Mouse (Mus musculus) hindbrain, embryonic 12.5 days (tissue): ENCODE data around the gene Hecw2. TPM values are rescaled to one million over a fixed set of nuclear protein-coding genes. Genes with fewer than 3 reads are reported as not detected.

ENCODE experiments used
- ATAC-seq: fragments of 200-750 bp; cut with Nextera tagmentation; 2 replicates; pipeline ENCODE4 v1.8.0; 2017; ENCODE audit warnings: moderate TSS enrichment; ENCODE audit not compliant: low FRiP score
- H3K27ac ChIP-seq: fragments of 300-500 bp; sonication (generic); 2 replicates; pipeline ENCODE4 v1.5.1; 2016; ENCODE audit warnings: mild to moderate bottlenecking
- H3K27me3 ChIP-seq: fragments of 300-500 bp; sonication (generic); 2 replicates; pipeline ENCODE4 v1.6.1; 2016; ENCODE audit warnings: mild to moderate bottlenecking
- H3K36me3 ChIP-seq: fragments of 300-500 bp; sonication (generic); 2 replicates; pipeline ENCODE4 v1.6.1; 2016; ENCODE audit warnings: mild to moderate bottlenecking
- H3K4me1 ChIP-seq: fragments of 300-500 bp; sonication (generic); 2 replicates; pipeline ENCODE4 v1.6.1; 2016
- H3K4me2 ChIP-seq: fragments of 300-500 bp; sonication (generic); replicated peaks from 2 replicates; pipeline ENCODE4 v1.6.1; 2016; ENCODE audit warnings: mild to moderate bottlenecking
- H3K4me3 ChIP-seq: fragments of 300-500 bp; sonication (generic); 2 replicates; pipeline ENCODE4 v1.5.1; 2016; ENCODE audit warnings: mild to moderate bottlenecking
- H3K9ac ChIP-seq: fragments of 300-500 bp; sonication (generic); 2 replicates; pipeline ENCODE4 v1.6.1; 2016; ENCODE audit warnings: mild to moderate bottlenecking, moderate library complexity
- H3K9me3 ChIP-seq: fragments of 300-500 bp; sonication (generic); replicated peaks from 2 replicates; pipeline ENCODE4 v1.6.1; 2016; ENCODE audit warnings: mild to moderate bottlenecking
- WGBS: fragments of 180-500 bp; shearing (Covaris S2); methylation state at CpG from one replicate; pipeline ENCODE4 v1.1.7; 2016; 5-methylcytosine and 5-hydroxymethylcytosine counted together
- microRNA-seq: library from miRNA; unstranded; fragments of <30 nt; microRNA quantifications from one replicate; pipeline ENCODE4, GENCODE M21; 2017
- polyA plus RNA-seq: library from polyadenylated mRNA; unstranded; fragments of >200 nt; fragmentation: Nextera tagmentation; extraction: Ambion mirVana; gene quantifications from 2 replicates; pipeline ENCODE4 v1.2.1, GENCODE M21; 2016

The Hecw2 gene
- polyA plus RNA-seq, 1 experiment from 2014 or later, result 8.7 TPM

GRCm38 (mm10) chr1:53781311-53781710, 413.7 kb downstream of the Hecw2 start:
- Histone ChIP-seq H3K36me3 (no peaks in the 10 kb centered on the region), H3K4me2 (no peak overlapping the region), H3K4me3 (no peak overlapping the region), H3K27ac (no peak overlapping the region), H3K9me3 (no peaks in the 10 kb centered on the region), H3K4me1 (peaks cover 5% of the 10 kb centered on the region; the same call in 1 of the 2 replicates), H3K27me3 (no peaks in the 10 kb centered on the region), H3K9ac (no peak overlapping the region)
- ATAC-seq, result no peak
- WGBS, result 70% methylated on average over 1 of the region's 1 CpGs

GRCm38 (mm10) chr1:53776176-53776905, 418.6 kb downstream of the Hecw2 start:
- Histone ChIP-seq H3K4me3 (no peak overlapping the region), H3K36me3 (no peaks in the 10 kb centered on the region), H3K9me3 (no peaks in the 10 kb centered on the region), H3K9ac (no peak overlapping the region), H3K4me1 (no peaks in the 10 kb centered on the region), H3K27ac (no peak overlapping the region), H3K27me3 (no peaks in the 10 kb centered on the region), H3K4me2 (no peak overlapping the region)
- WGBS, result 94% methylated on average over 7 of the region's 7 CpGs
- no peak for ATAC-seq

GRCm38 (mm10) chr1:53775545-53775944, 419.4 kb downstream of the Hecw2 start:
- no peak overlapping the region for H3K9ac ChIP-seq
- no peaks in the 10 kb centered on the region for H3K4me1 ChIP-seq
- no peak overlapping the region for H3K4me2 ChIP-seq
- no peak overlapping the region for H3K27ac ChIP-seq
- ATAC-seq, result no peak
- WGBS, result 94% methylated on average over 2 of the region's 2 CpGs
- H3K27me3 ChIP-seq, result no peaks in the 10 kb centered on the region
- H3K9me3 ChIP-seq, result no peaks in the 10 kb centered on the region
- H3K4me3 ChIP-seq, result no peak overlapping the region
- H3K36me3 ChIP-seq, result no peaks in the 10 kb centered on the region

GRCm38 (mm10) chr1:53775036-53775435, 419.9 kb downstream of the Hecw2 start:
- H3K9me3 ChIP-seq, result no peaks in the 10 kb centered on the region
- H3K27ac ChIP-seq, result no peak overlapping the region
- no peak overlapping the region for H3K4me3 ChIP-seq
- no peak for ATAC-seq
- no peaks in the 10 kb centered on the region for H3K27me3 ChIP-seq
- no peaks in the 10 kb centered on the region for H3K36me3 ChIP-seq
- H3K4me1 ChIP-seq, result no peaks in the 10 kb centered on the region
- 86% methylated on average over 6 of the region's 6 CpGs for WGBS
- H3K9ac ChIP-seq, result no peak overlapping the region
- H3K4me2 ChIP-seq, result no peak overlapping the region

GRCm38 (mm10) chr1:53774571-53774970, 420.4 kb downstream of the Hecw2 start:
- ATAC-seq, result no peak
- H3K27ac ChIP-seq, result no peak overlapping the region
- H3K9ac ChIP-seq, result no peak overlapping the region
- H3K4me1 ChIP-seq, result no peaks in the 10 kb centered on the region
- no peaks in the 10 kb centered on the region for H3K36me3 ChIP-seq
- H3K9me3 ChIP-seq, result no peaks in the 10 kb centered on the region
- 92% methylated on average over 3 of the region's 3 CpGs for WGBS
- H3K4me2 ChIP-seq, result no peak overlapping the region
- H3K27me3 ChIP-seq, result no peaks in the 10 kb centered on the region
- H3K4me3 ChIP-seq, result no peak overlapping the region

- no peak overlapping the region for H3K4me3 ChIP-seq
- no peak overlapping the region for H3K4me2 ChIP-seq
- no peak for ATAC-seq
- no peaks in the 10 kb centered on the region for H3K4me1 ChIP-seq
- WGBS, result 67% methylated on average over 6 of the region's 6 CpGs
- no peaks in the 10 kb centered on the region for H3K36me3 ChIP-seq
- no peaks in the 10 kb centered on the region for H3K9me3 ChIP-seq
- no peak overlapping the region for H3K9ac ChIP-seq
- H3K27ac ChIP-seq, result no peak overlapping the region
- no peaks in the 10 kb centered on the region for H3K27me3 ChIP-seq
Observed at GRCm38 (mm10) chr1:53773994-53774393, 421.0 kb downstream of the Hecw2 start.

GRCm38 (mm10) chr1:53772967-53773366, 422.0 kb downstream of the Hecw2 start:
- ATAC-seq, result no peak
- H3K4me3 ChIP-seq, result no peak overlapping the region
- H3K4me2 ChIP-seq, result no peak overlapping the region
- no peaks in the 10 kb centered on the region for H3K4me1 ChIP-seq
- H3K9ac ChIP-seq, result no peak overlapping the region
- no peaks in the 10 kb centered on the region for H3K9me3 ChIP-seq
- no peaks in the 10 kb centered on the region for H3K36me3 ChIP-seq
- H3K27me3 ChIP-seq, result no peaks in the 10 kb centered on the region
- WGBS, result 94% methylated on average over 3 of the region's 3 CpGs
- H3K27ac ChIP-seq, result no peak overlapping the region

- 92% methylated on average over 6 of the region's 6 CpGs for WGBS
Observed at GRCm38 (mm10) chr1:53771476-53771875, 423.5 kb downstream of the Hecw2 start.

GRCm38 (mm10) chr1:53766112-53766511, 428.9 kb downstream of the Hecw2 start:
- H3K36me3 ChIP-seq, result no peaks in the 10 kb centered on the region
- no peak overlapping the region for H3K9ac ChIP-seq
- ATAC-seq, result no peak
- H3K4me1 ChIP-seq, result no peaks in the 10 kb centered on the region
- no peak overlapping the region for H3K4me3 ChIP-seq
- no peaks in the 10 kb centered on the region for H3K9me3 ChIP-seq
- no peak overlapping the region for H3K4me2 ChIP-seq
- no peaks in the 10 kb centered on the region; the same call in 1 of the 2 replicates for H3K27me3 ChIP-seq
- WGBS, result 96% methylated on average over 2 of the region's 2 CpGs
- no peak overlapping the region for H3K27ac ChIP-seq

More at GRCm38 (mm10) chr1:53771476-53771875, 423.5 kb downstream of the Hecw2 start:
- no peaks in the 10 kb centered on the region for H3K27me3 ChIP-seq
- no peak overlapping the region for H3K4me2 ChIP-seq
- no peak for ATAC-seq
- H3K9me3 ChIP-seq, result no peaks in the 10 kb centered on the region
- H3K4me1 ChIP-seq, result no peaks in the 10 kb centered on the region
- H3K27ac ChIP-seq, result no peak overlapping the region
- no peak overlapping the region for H3K4me3 ChIP-seq
- no peaks in the 10 kb centered on the region for H3K36me3 ChIP-seq
- no peak overlapping the region for H3K9ac ChIP-seq

GRCm38 (mm10) chr1:53757316-53757715, 437.7 kb downstream of the Hecw2 start:
- 90% methylated on average over 4 of the region's 4 CpGs for WGBS
- no peak for ATAC-seq
- H3K9ac ChIP-seq, result no peak overlapping the region
- H3K4me3 ChIP-seq, result no peak overlapping the region
- H3K4me1 ChIP-seq, result no peaks in the 10 kb centered on the region
- no peaks in the 10 kb centered on the region for H3K36me3 ChIP-seq
- no peaks in the 10 kb centered on the region for H3K9me3 ChIP-seq
- H3K27me3 ChIP-seq, result no peaks in the 10 kb centered on the region
- H3K27ac ChIP-seq, result no peak overlapping the region
- no peak overlapping the region for H3K4me2 ChIP-seq

Small RNA genes within 50 kb of the gene (microRNA-seq; reads per million reads assigned to microRNA genes)
- not detected for gene Mir7681

Other genes starting within 250 kb of the Hecw2 start
- 0.79 and 1.0 TPM in 2 replicates for gene Ccdc150, start 55.5 kb upstream of the Hecw2 start, polyA plus RNA-seq
- gene Gtf3c3, start 243.8 kb upstream of the Hecw2 start, polyA plus RNA-seq, result 28.7 and 30.2 TPM in 2 replicates